In genomic region chr13:24634346-24635120, GRCm38 (mm10) we compare ENCODE assay signal across 18 mouse cellular contexts. TPM values are rescaled to one million over a fixed set of nuclear protein-coding genes. Genes with fewer than 3 reads are reported as not detected.
DNase-seq lines count a peak whose midpoint lies in the region; ATAC-seq lines count a peak whose summit lies in the region.
"Had no signal": no experiment of that assay in that cellular context is flagged by ENCODE, and none has a peak within 500 bp of the region (broad histone marks: within the 10 kb centered on the region; RNA-seq: fewer than 3 reads in every experiment).

No protein-coding gene starts in this region.

- no peak overlapping the region for H3K4me3 ChIP-seq in liver, embryonic 16.5 days (ENCODE audit: low read depth, low read length)
- H3K4me3 ChIP-seq in liver, embryonic 12.5 days = no peak overlapping the region
- H3K4me3 ChIP-seq: embryonic facial prominence, embryonic 12.5 days; forebrain, embryonic 12.5 days; gastrocnemius, adult 2 months; hindbrain, embryonic 10.5 days; lung, embryonic 15.5 days; myocyte had no signal

- H3K36me3 ChIP-seq in liver, embryonic 16.5 days (ENCODE audit: control insufficient read depth, insufficient read depth) = no peaks in the 10 kb centered on the region
- H3K36me3 ChIP-seq in liver, embryonic 12.5 days = no peaks in the 10 kb centered on the region
- H3K36me3 ChIP-seq: embryonic facial prominence, embryonic 12.5 days; forebrain, embryonic 12.5 days; hindbrain, embryonic 10.5 days; lung, embryonic 15.5 days had no signal

- ATAC-seq in liver, embryonic 16.5 days (ENCODE audit: low read depth) = no peak
- ATAC-seq in liver, embryonic 12.5 days = no peak
- ATAC-seq in common myeloid progenitor, adult 5-6 weeks (replicated peaks; ENCODE audit: low read depth, poor library complexity, severe bottlenecking) = peak; percentile 50
- ATAC-seq in monocyte, adult 5-6 weeks (replicated peaks; ENCODE audit: insufficient number of reproducible peaks, low FRiP score, low TSS enrichment, poor library complexity, severe bottlenecking) = peak; percentile 29; the same call in 1 of the 2 replicates
- ATAC-seq: intestine, postnatal 0 days; Patski had no signal

- H3K4me1 ChIP-seq in liver, embryonic 16.5 days (ENCODE audit: control insufficient read depth, low read depth, low read length) = peaks cover 7% of the 10 kb centered on the region
- peaks cover 58% of the 10 kb centered on the region for H3K4me1 ChIP-seq in liver, embryonic 12.5 days

- WGBS in liver, embryonic 16.5 days (ENCODE audit: insufficient replicate concordance) = 51% methylated on average over 13 of the region's 13 CpGs
- 56% methylated on average over 13 of the region's 13 CpGs for WGBS in liver, embryonic 12.5 days (ENCODE audit: insufficient replicate concordance)

- peaks cover 28% of the 10 kb centered on the region for H3K27me3 ChIP-seq in liver, embryonic 16.5 days (ENCODE audit: control insufficient read depth, insufficient read depth, low read depth, low read length)
- H3K27me3 ChIP-seq in liver, embryonic 12.5 days (replicated peaks) = peaks cover 75% of the 10 kb centered on the region
- H3K27me3 ChIP-seq: Patski had no signal

- peak overlapping the region; percentile 6; the same call in 1 of the 2 replicates for H3K27ac ChIP-seq in liver, embryonic 16.5 days (ENCODE audit: low read length)
- H3K27ac ChIP-seq in liver, embryonic 12.5 days = no peak overlapping the region
- H3K27ac ChIP-seq: embryonic facial prominence, embryonic 12.5 days; forebrain, embryonic 12.5 days; gastrocnemius, adult 2 months; hindbrain, embryonic 10.5 days; lung, embryonic 15.5 days had no signal

- no peaks in the 10 kb centered on the region for H3K9me3 ChIP-seq in liver, embryonic 16.5 days (replicated peaks; ENCODE audit: control insufficient read depth, low read length)
- H3K9me3 ChIP-seq in liver, embryonic 12.5 days (replicated peaks) = no peaks in the 10 kb centered on the region
- H3K9me3 ChIP-seq: embryonic facial prominence, embryonic 12.5 days; forebrain, embryonic 12.5 days; hindbrain, embryonic 10.5 days; lung, embryonic 15.5 days had no signal

- no peak overlapping the region for H3K4me2 ChIP-seq in liver, embryonic 16.5 days (ENCODE audit: low read depth, low read length)
- no peak overlapping the region for H3K4me2 ChIP-seq in liver, embryonic 12.5 days
- H3K4me2 ChIP-seq: embryonic facial prominence, embryonic 12.5 days; forebrain, embryonic 12.5 days; heart, embryonic 11.5 days; lung, embryonic 15.5 days had no signal

- H3K9ac ChIP-seq in liver, embryonic 16.5 days (ENCODE audit: low read depth, low read length) = no peak overlapping the region
- no peak overlapping the region for H3K9ac ChIP-seq in liver, embryonic 12.5 days
- H3K9ac ChIP-seq: embryonic facial prominence, embryonic 12.5 days; forebrain, embryonic 12.5 days; lung, embryonic 15.5 days had no signal

- peak; percentile 55 for DNase-seq in CD4-positive, CD25-positive, alpha-beta regulatory T cell, adult 2 months (ENCODE audit: low read depth, low spot score)
- no peak for DNase-seq in ovary, postnatal 10 days (ENCODE audit: low spot score)
- no peak for DNase-seq in layer of hippocampus, adult 9-11 months
- DNase-seq: cerebellum, postnatal 10 days; gastrocnemius, adult 2 months; kidney, postnatal 25 days had no signal

RNA-seq across cellular contexts. Expression of gene Ripor2, which starts 52.5 kb away (rescaled TPM):
- polyA plus RNA-seq in liver, embryonic 16.5 days (2015; fragmentation: Nextera tagmentation; extraction: Ambion mirVana) = 3.2 and 4.4 TPM in 2 replicates
- polyA plus RNA-seq in liver, embryonic 12.5 days (2016; fragmentation: Nextera tagmentation; extraction: Ambion mirVana) = 6.6 and 8.3 TPM in 2 replicates
- 57.2 and 64.6 TPM in 2 replicates for total RNA-seq in common myeloid progenitor, adult 5-6 weeks (2017)
- 128 to 224 TPM (median 134 TPM) in 3 replicates for total RNA-seq in monocyte, adult 5-6 weeks (2017)

Comparison
In these comparisons a context has a peak if more than half of its experiments do, and no peak if none do; other contexts are left out.
1. ATAC-seq: peak in common myeloid progenitor, adult 5-6 weeks (single experiment) and monocyte, adult 5-6 weeks (single experiment); none in liver, embryonic 16.5 days (single experiment) and liver, embryonic 12.5 days (single experiment).